Mouse (Mus musculus) small intestine, adult 2 months (tissue): ENCODE results near the gene Serpina3i.

Experiments used
- CTCF ChIP-seq: fragments of 200-500 bp; IDR thresholded peaks from 2 replicates; pipeline ENCODE4 v1.5.1; 2012; ENCODE audit warnings: low read depth, mild to moderate bottlenecking, control low read depth, inconsistent platforms, low read length, moderate library complexity, mixed read lengths; ENCODE audit not compliant: insufficient replicate concordance, insufficient read length; ENCODE audit errors: extremely low read depth
- POLR2A ChIP-seq: fragments of 200-500 bp; IDR thresholded peaks from 2 replicates; pipeline ENCODE4 v1.6.1; 2012; ENCODE audit warnings: low read depth, mild to moderate bottlenecking, control low read depth, inconsistent platforms, low read length, moderate library complexity

DNA sequence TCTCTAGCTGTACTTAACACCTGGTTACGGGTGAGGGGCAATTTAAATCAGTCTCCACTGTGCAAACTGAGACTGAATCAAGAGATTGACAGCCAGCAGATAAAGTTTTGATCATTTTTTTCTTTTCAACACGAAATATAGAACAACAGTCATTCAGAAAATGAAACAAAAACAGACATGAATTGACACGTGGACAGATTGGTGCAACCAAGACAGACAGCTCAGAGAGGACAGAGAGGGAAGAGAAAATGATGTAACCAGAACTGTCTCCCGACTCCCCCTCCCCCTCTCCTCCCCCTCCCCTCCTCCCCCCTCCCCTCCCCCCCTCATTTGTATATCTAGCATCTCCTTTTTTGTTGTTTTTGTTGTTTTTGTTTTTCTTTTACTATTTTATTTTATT is 26.9 kb downstream of the Serpina3i start:
- TF ChIP-seq CTCF (no peak), POLR2A (no peak)
